Mouse (Mus musculus): ENCODE measurements around the gene Scgb2b24. TPM values are rescaled to one million over a fixed set of nuclear protein-coding genes. Genes with fewer than 3 reads are reported as not detected.

The Scgb2b24 gene
- not detected in 2 replicates for total RNA-seq (2021)
- long read RNA-seq, experiment 1 = 0 reads
- long read RNA-seq, experiment 2 = 0 reads

GRCm38 (mm10) chr7:33739212-33739611 is at the start of gene Scgb2b24:
Gene Scgb2b24 (minus strand): TSS chr7:33739312.
- no peak for DNase-seq

DNA sequence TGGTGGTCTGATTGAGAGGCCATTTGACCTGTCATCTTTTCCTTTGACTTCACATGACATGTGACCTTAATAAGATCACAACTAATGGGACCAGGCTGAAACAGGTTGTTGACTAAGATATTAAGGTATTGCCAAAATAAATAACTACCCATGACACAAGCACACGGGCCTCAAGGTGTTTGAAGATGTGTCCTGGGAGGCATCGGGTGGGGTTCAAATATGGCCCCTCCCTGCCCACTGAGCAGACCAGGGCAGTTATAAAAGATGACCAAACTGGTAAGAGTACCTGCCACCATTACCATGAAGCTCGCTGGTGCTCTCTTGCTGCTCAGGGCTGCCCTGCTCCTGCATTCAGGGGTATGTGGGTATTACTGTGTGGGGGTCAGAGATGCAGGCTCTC is 4.4 kb upstream of the Scgb2b24 start, which contains the start of gene Scgb1b24:
Gene Scgb1b24, plus strand, starts transcription at position 301 of the 400 bp plus-strand sequence.
- no peak for DNase-seq

DNA sequence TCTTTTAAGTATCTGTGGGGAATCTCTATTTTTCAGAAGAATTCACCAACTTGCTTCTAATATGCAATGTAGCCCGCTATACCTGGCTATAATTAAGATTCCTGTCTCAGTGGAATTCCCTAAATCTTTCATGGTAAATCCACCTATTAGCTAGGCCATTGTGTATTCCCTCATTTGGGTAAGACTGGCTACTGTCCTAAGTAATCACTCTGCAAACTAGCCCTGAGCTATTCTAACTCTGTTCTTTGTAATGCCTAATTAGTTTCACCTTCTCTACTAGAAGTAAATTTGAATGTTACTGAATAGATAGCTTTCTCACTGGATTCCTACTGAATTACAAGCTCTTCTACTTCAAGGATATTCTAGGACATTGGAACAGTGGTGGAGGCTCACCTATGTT is 49.2 kb downstream of the Scgb2b24 start:
- DNase-seq = no peak

Other genes starting within 250 kb of the Scgb2b24 start
- gene Scgb2b21, start 218.9 kb downstream of the Scgb2b24 start, total RNA-seq (2021) = not detected in 2 replicates
- gene Scgb1b24, start 4.5 kb upstream of the Scgb2b24 start, total RNA-seq (2021) = not detected in 2 replicates
- not detected in 2 replicates for gene Scgb2b26, start 205.7 kb upstream of the Scgb2b24 start, total RNA-seq (2021)